Comparison of ENCODE assay signal across 8 mouse cellular contexts in the genomic region with DNA sequence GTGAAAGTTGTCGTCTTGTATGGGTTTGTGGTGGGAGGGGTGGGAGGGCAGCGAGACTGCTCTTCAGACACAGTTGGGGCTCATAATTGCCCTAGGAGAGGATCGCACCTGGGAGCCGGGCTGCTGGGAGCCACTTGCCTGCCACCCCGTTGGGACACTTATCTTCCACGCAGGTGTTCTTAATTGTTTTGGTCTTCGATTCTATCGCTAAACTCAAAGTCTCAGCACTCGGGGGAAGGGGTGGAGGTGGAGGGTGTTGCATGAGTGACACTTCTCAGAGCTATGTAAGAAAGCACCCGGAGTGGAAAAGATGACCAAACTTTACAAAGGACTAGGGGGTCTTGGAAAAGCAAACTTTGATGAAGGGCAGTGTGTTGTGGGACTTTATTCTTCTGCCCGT. TPM values are rescaled to one million over a fixed set of nuclear protein-coding genes. Genes with fewer than 3 reads are reported as not detected.
A peak's percentile ranks its signal among the peaks of the same experiment; 100 is the strongest.
DNase-seq lines count a peak whose midpoint lies in the region; ATAC-seq and TF ChIP-seq lines count a peak whose summit lies in the region.

No protein-coding gene starts in this region.

- H3K36me3 ChIP-seq in G1E (replicated peaks): no peaks in the 10 kb centered on the region
- no peaks in the 10 kb centered on the region for H3K36me3 ChIP-seq in forebrain, embryonic 13.5 days (ENCODE audit: poor library complexity, severe bottlenecking)
- no peaks in the 10 kb centered on the region for H3K36me3 ChIP-seq in kidney, adult 2 months (ENCODE audit: control insufficient read depth, insufficient read depth, low read length)
- no peaks in the 10 kb centered on the region for H3K36me3 ChIP-seq in thymus, adult 2 months (ENCODE audit: control insufficient read depth, insufficient read depth, low read length)

- peak overlapping the region; percentile 66 for H3K4me2 ChIP-seq in forebrain, embryonic 13.5 days

- H3K27me3 ChIP-seq in G1E (ENCODE audit: insufficient read depth, low read length): no peaks in the 10 kb centered on the region
- no peaks in the 10 kb centered on the region for H3K27me3 ChIP-seq in forebrain, embryonic 13.5 days
- no peaks in the 10 kb centered on the region for H3K27me3 ChIP-seq in kidney, adult 2 months (replicated peaks; ENCODE audit: control insufficient read depth, insufficient read depth, low read length)
- H3K27me3 ChIP-seq in thymus, adult 2 months (ENCODE audit: control insufficient read depth, insufficient read depth, low read length): no peaks in the 10 kb centered on the region

- WGBS in forebrain, embryonic 13.5 days: 0% methylated on average over 11 of the region's 11 CpGs
- 2% methylated on average over 11 of the region's 11 CpGs for WGBS in kidney, adult 2 months
- WGBS in thymus, adult 2 months: under 1% methylated on average over 11 of the region's 11 CpGs

- TF ChIP-seq POLR2A in kidney, adult 2 months (IDR thresholded peaks at IDR 0.05; ENCODE audit: low read depth, low read length): no peak
- TF ChIP-seq POLR2A in thymus, adult 2 months (IDR thresholded peaks at IDR 0.05; ENCODE audit: control insufficient read depth, extremely low read depth, insufficient read depth, low read length, poor library complexity): peak; percentile 65; the same call in 1 of the 2 replicates

- ATAC-seq in G1E (ENCODE audit: extremely low read depth, insufficient number of reproducible peaks, low FRiP score, poor library complexity, severe bottlenecking): no peak
- no peak for ATAC-seq in forebrain, embryonic 13.5 days
- ATAC-seq in frontal cortex, adult (ENCODE audit: low TSS enrichment): no peak

- TF ChIP-seq CTCF in G1E (IDR thresholded peaks at IDR 0.05; ENCODE audit: low read depth, low read length): no peak
- no peak for TF ChIP-seq CTCF in kidney, adult 2 months (conservative IDR thresholded peaks at IDR 0.05; ENCODE audit: insufficient read depth, insufficient read length, low read depth, low read length)
- no peak for TF ChIP-seq CTCF in thymus, adult 2 months (IDR thresholded peaks at IDR 0.05; ENCODE audit: borderline replicate concordance, control insufficient read depth, extremely low read depth, insufficient read depth, low read length, poor library complexity)

- peak overlapping the region; percentile 66 for H3K4me3 ChIP-seq in G1E (ENCODE audit: low read depth, low read length)
- peak overlapping the region; percentile 39 for H3K4me3 ChIP-seq in forebrain, embryonic 13.5 days
- H3K4me3 ChIP-seq in kidney, adult 2 months (ENCODE audit: insufficient read depth, low read depth, low read length): peak overlapping the region; percentile 66
- peak overlapping the region; percentile 80 for H3K4me3 ChIP-seq in thymus, adult 2 months (ENCODE audit: control insufficient read depth, insufficient read depth, low read length)

- no peaks in the 10 kb centered on the region for H3K9me3 ChIP-seq in G1E (replicated peaks)
- no peaks in the 10 kb centered on the region for H3K9me3 ChIP-seq in forebrain, embryonic 13.5 days (replicated peaks)

- H3K9ac ChIP-seq in forebrain, embryonic 13.5 days: peak overlapping the region; percentile 60

- no peak overlapping the region for H3K27ac ChIP-seq in forebrain, embryonic 13.5 days
- H3K27ac ChIP-seq in kidney, adult 2 months (ENCODE audit: insufficient read depth, low read depth, low read length): peak overlapping the region; percentile 84
- peak overlapping the region; percentile 91 for H3K27ac ChIP-seq in thymus, adult 2 months (ENCODE audit: control insufficient read depth, insufficient read depth, low read length)

- DNase-seq in 3134 (ENCODE audit: extremely low read depth, insufficient read length, low spot score): peak; percentile 35
- peak; percentile 16 for DNase-seq in G1E (ENCODE audit: low spot score)
- DNase-seq in kidney, adult 2 months: peak; percentile 33
- DNase-seq in lung, postnatal 36 days: peak; percentile 44
- DNase-seq in thymus, adult 2 months: peak; percentile 68
- DNase-seq in layer of hippocampus, postnatal 25 days (ENCODE audit: extremely low spot score in 1 of 2, low spot score in 1 of 2): no peak

- H3K4me1 ChIP-seq in G1E (ENCODE audit: insufficient read depth, low read depth, low read length): peaks cover 46% of the 10 kb centered on the region
- H3K4me1 ChIP-seq in forebrain, embryonic 13.5 days: peaks cover 23% of the 10 kb centered on the region
- H3K4me1 ChIP-seq in kidney, adult 2 months (ENCODE audit: control insufficient read depth, insufficient read depth, low read length): peaks cover 3% of the 10 kb centered on the region; the same call in 1 of the 2 replicates
- peaks cover 27% of the 10 kb centered on the region for H3K4me1 ChIP-seq in thymus, adult 2 months (replicated peaks; ENCODE audit: control insufficient read depth, insufficient read depth, low read length)

RNA-seq across cellular contexts. Expression of a gene that starts 3.6 kb away (rescaled TPM):
- total RNA-seq in G1E (2014; fragmentation: Nextera tagmentation) (88.0 and 88.8 TPM in 2 replicates), G1E (2017) (79.3 and 87.1 TPM in 2 replicates)
- 34.6 and 34.8 TPM in 2 replicates for polyA plus RNA-seq in G1E (2012)
- polyA plus RNA-seq in forebrain, embryonic 13.5 days (2015; fragmentation: Nextera tagmentation; extraction: Ambion mirVana): 48.8 and 58.5 TPM in 2 replicates
- 15.9 and 17.1 TPM in 2 replicates for polyA plus RNA-seq in kidney, adult 2 months (2012; rRNA removed)
- polyA plus RNA-seq in thymus, adult 2 months (2012; rRNA removed): 65.2 and 82.5 TPM in 2 replicates
- total RNA-seq in layer of hippocampus, postnatal 25 days (2021): 10 to 100 TPM; 51.3 to 51.5 TPM

RNA-seq across cellular contexts. Expression of a gene that starts 18.3 kb away (rescaled TPM):
- 22.5 and 25.0 TPM in 2 replicates for total RNA-seq in G1E (2014; fragmentation: Nextera tagmentation)
- total RNA-seq in G1E (2017): 11.2 and 11.7 TPM in 2 replicates
- polyA plus RNA-seq in G1E (2012): 2.3 and 3.5 TPM in 2 replicates
- polyA plus RNA-seq in forebrain, embryonic 13.5 days (2015; fragmentation: Nextera tagmentation; extraction: Ambion mirVana): 45.5 and 46.4 TPM in 2 replicates
- polyA plus RNA-seq in kidney, adult 2 months (2012; rRNA removed): 6.4 and 7.9 TPM in 2 replicates
- polyA plus RNA-seq in thymus, adult 2 months (2012; rRNA removed): 14.7 and 15.6 TPM in 2 replicates
- total RNA-seq in layer of hippocampus, postnatal 25 days (2021): 10 to 100 TPM; 25.2 to 28.3 TPM

Comparison
In these comparisons a context has a peak if more than half of its experiments do, and no peak if none do; other contexts are left out.
1. DNase-seq: peak in 3134 (single experiment), G1E (single experiment), kidney, adult 2 months (single experiment), lung, postnatal 36 days (single experiment) and thymus, adult 2 months (single experiment); none in layer of hippocampus, postnatal 25 days (0 of 2).
2. Peak in every context shown above with its lines, with median percentiles within 50 percentile points of each other: H3K4me3 ChIP-seq.